26 mouse cellular contexts compared by ENCODE assay signal in genomic region chr17:12834826-12835225, GRCm38 (mm10). TPM values are rescaled to one million over a fixed set of nuclear protein-coding genes. Genes with fewer than 3 reads are reported as not detected.
DNase-seq lines count a peak whose midpoint lies in the region; ATAC-seq lines count a peak whose summit lies in the region.
"Had no signal": no experiment of that assay in that cellular context is flagged by ENCODE, and none has a peak within 500 bp of the region (broad histone marks: within the 10 kb centered on the region; RNA-seq: fewer than 3 reads in every experiment).

No protein-coding gene starts in this region.

- no peaks in the 10 kb centered on the region for H3K36me3 ChIP-seq in forebrain, embryonic 11.5 days (ENCODE audit: control insufficient read depth, insufficient read depth, low read length)
- no peaks in the 10 kb centered on the region for H3K36me3 ChIP-seq in forebrain, embryonic 14.5 days (ENCODE audit: control insufficient read depth, insufficient read depth, low read length)
- no peaks in the 10 kb centered on the region for H3K36me3 ChIP-seq in kidney, embryonic 16.5 days (ENCODE audit: insufficient read depth, low read length)
- no peaks in the 10 kb centered on the region for H3K36me3 ChIP-seq in embryonic facial prominence, embryonic 12.5 days
- 0 out of 2 replicates have a peak, but pooled peaks cover 9% of the 10 kb centered on the region for H3K36me3 ChIP-seq in limb, embryonic 12.5 days
- H3K36me3 ChIP-seq: forebrain, embryonic 15.5 days; intestine, embryonic 15.5 days had no signal

- no peaks in the 10 kb centered on the region for H3K27me3 ChIP-seq in forebrain, embryonic 11.5 days (ENCODE audit: control insufficient read depth, insufficient read depth, low read length)
- no peaks in the 10 kb centered on the region for H3K27me3 ChIP-seq in forebrain, embryonic 14.5 days (replicated peaks; ENCODE audit: control insufficient read depth, insufficient read depth, low read length)
- H3K27me3 ChIP-seq in kidney, embryonic 16.5 days (ENCODE audit: insufficient read depth, low read length) = no peaks in the 10 kb centered on the region
- no peaks in the 10 kb centered on the region for H3K27me3 ChIP-seq in embryonic facial prominence, embryonic 12.5 days
- no peaks in the 10 kb centered on the region for H3K27me3 ChIP-seq in limb, embryonic 12.5 days
- H3K27me3 ChIP-seq: forebrain, embryonic 15.5 days; intestine, embryonic 15.5 days had no signal

- H3K27ac ChIP-seq in forebrain, embryonic 11.5 days (ENCODE audit: low read depth, low read length) = no peak overlapping the region
- H3K27ac ChIP-seq in forebrain, embryonic 14.5 days (ENCODE audit: low read depth, low read length) = no peak overlapping the region
- peak overlapping the region; percentile 82 for H3K27ac ChIP-seq in kidney, embryonic 16.5 days (ENCODE audit: low read length)
- peak overlapping the region; percentile 19; the same call in 1 of the 2 replicates for H3K27ac ChIP-seq in embryonic facial prominence, embryonic 12.5 days
- peak overlapping the region; percentile 76 for H3K27ac ChIP-seq in limb, embryonic 12.5 days
- H3K27ac ChIP-seq: forebrain, embryonic 15.5 days; heart, adult 2 months; intestine, embryonic 15.5 days; layer of hippocampus, adult 2 months had no signal

- no peaks in the 10 kb centered on the region for H3K9me3 ChIP-seq in forebrain, embryonic 11.5 days (ENCODE audit: control insufficient read depth, low read length)
- H3K9me3 ChIP-seq in forebrain, embryonic 14.5 days (replicated peaks; ENCODE audit: control insufficient read depth, low read length) = no peaks in the 10 kb centered on the region
- H3K9me3 ChIP-seq in kidney, embryonic 16.5 days (ENCODE audit: low read length) = no peaks in the 10 kb centered on the region
- H3K9me3 ChIP-seq in embryonic facial prominence, embryonic 12.5 days = no peaks in the 10 kb centered on the region
- H3K9me3 ChIP-seq in limb, embryonic 12.5 days = peaks cover 11% of the 10 kb centered on the region; the same call in 1 of the 2 replicates
- H3K9me3 ChIP-seq: forebrain, embryonic 15.5 days; intestine, embryonic 15.5 days had no signal

- WGBS in forebrain, embryonic 11.5 days = 66% methylated on average over 3 of the region's 3 CpGs
- WGBS in forebrain, embryonic 14.5 days = 64% methylated on average over 3 of the region's 3 CpGs
- WGBS in kidney, embryonic 16.5 days = 52% methylated on average over 3 of the region's 3 CpGs
- 32% methylated on average over 3 of the region's 3 CpGs for WGBS in embryonic facial prominence, embryonic 12.5 days
- WGBS in limb, embryonic 12.5 days = 13% methylated on average over 3 of the region's 3 CpGs

- ATAC-seq in forebrain, embryonic 11.5 days (replicated peaks; ENCODE audit: low FRiP score) = no peak
- no peak for ATAC-seq in forebrain, embryonic 14.5 days
- ATAC-seq in kidney, embryonic 16.5 days (ENCODE audit: low FRiP score, low TSS enrichment) = no peak
- no peak for ATAC-seq in embryonic facial prominence, embryonic 12.5 days (ENCODE audit: insufficient number of reproducible peaks, insufficient read depth, low FRiP score, low TSS enrichment)
- peak; percentile 85 for ATAC-seq in limb, embryonic 12.5 days (ENCODE audit: insufficient number of reproducible peaks, insufficient read depth, low FRiP score, low TSS enrichment, low read depth)
- ATAC-seq: forebrain, embryonic 15.5 days; hindbrain, embryonic 16.5 days; intestine, embryonic 15.5 days; lung, postnatal 0 days had no signal

- no peak overlapping the region for H3K4me2 ChIP-seq in forebrain, embryonic 11.5 days (ENCODE audit: low read depth, low read length, severe bottlenecking)
- H3K4me2 ChIP-seq in forebrain, embryonic 14.5 days (ENCODE audit: low read length) = no peak overlapping the region
- H3K4me2 ChIP-seq in kidney, embryonic 16.5 days (replicated peaks; ENCODE audit: low read depth, low read length) = no peak overlapping the region
- H3K4me2 ChIP-seq in embryonic facial prominence, embryonic 12.5 days (replicated peaks) = no peak overlapping the region
- no peak overlapping the region for H3K4me2 ChIP-seq in limb, embryonic 12.5 days
- H3K4me2 ChIP-seq: forebrain, embryonic 15.5 days; intestine, embryonic 15.5 days; midbrain, embryonic 11.5 days had no signal

- H3K4me3 ChIP-seq in forebrain, embryonic 11.5 days (ENCODE audit: low read depth, low read length) = no peak overlapping the region
- no peak overlapping the region for H3K4me3 ChIP-seq in forebrain, embryonic 14.5 days (ENCODE audit: low read depth, low read length)
- H3K4me3 ChIP-seq in kidney, embryonic 16.5 days (ENCODE audit: low read length) = no peak overlapping the region
- H3K4me3 ChIP-seq in embryonic facial prominence, embryonic 12.5 days = no peak overlapping the region
- no peak overlapping the region for H3K4me3 ChIP-seq in limb, embryonic 12.5 days (replicated peaks)
- H3K4me3 ChIP-seq: erythroblast, embryonic 14.5 days; forebrain, embryonic 15.5 days; heart, adult 2 months; intestine, embryonic 15.5 days; layer of hippocampus, adult 2 months had no signal

- H3K4me1 ChIP-seq in forebrain, embryonic 11.5 days (replicated peaks; ENCODE audit: control insufficient read depth, insufficient read depth, low read length) = no peaks in the 10 kb centered on the region
- H3K4me1 ChIP-seq in forebrain, embryonic 14.5 days (ENCODE audit: control insufficient read depth, insufficient read depth, low read length) = no peaks in the 10 kb centered on the region
- no peaks in the 10 kb centered on the region for H3K4me1 ChIP-seq in kidney, embryonic 16.5 days (ENCODE audit: insufficient read depth, low read length)
- H3K4me1 ChIP-seq in embryonic facial prominence, embryonic 12.5 days = peaks cover 6% of the 10 kb centered on the region; the same call in 1 of the 2 replicates
- peaks cover 23% of the 10 kb centered on the region for H3K4me1 ChIP-seq in limb, embryonic 12.5 days (replicated peaks)
- H3K4me1 ChIP-seq: intestine, embryonic 15.5 days had no signal

- H3K9ac ChIP-seq in forebrain, embryonic 11.5 days (ENCODE audit: low read length) = no peak overlapping the region
- no peak overlapping the region for H3K9ac ChIP-seq in forebrain, embryonic 14.5 days (ENCODE audit: low read length)
- H3K9ac ChIP-seq in kidney, embryonic 16.5 days (replicated peaks; ENCODE audit: low read length) = no peak overlapping the region
- H3K9ac ChIP-seq in embryonic facial prominence, embryonic 12.5 days = no peak overlapping the region
- H3K9ac ChIP-seq in limb, embryonic 12.5 days (replicated peaks) = no peak overlapping the region
- H3K9ac ChIP-seq: forebrain, embryonic 15.5 days; intestine, embryonic 15.5 days had no signal

- DNase-seq in forebrain, embryonic 11.5 days (ENCODE audit: low spot score) = peak; percentile 38
- no peak for DNase-seq in forebrain, embryonic 14.5 days (ENCODE audit: low spot score)
- DNase-seq in kidney, adult 11 months = no peak
- DNase-seq in left cerebral cortex, adult 9 months (ENCODE audit: low spot score in 2 of 2) = no peak
- DNase-seq in gastrocnemius, adult 8-10 months (ENCODE audit: low spot score in 2 of 2) = no peak
- DNase-seq: adrenal gland, postnatal 25 days; cerebellum, postnatal 10 days; gastrocnemius, postnatal 25 days; heart, postnatal 36 days had no signal

RNA-seq across cellular contexts. Expression of gene Mas1, which starts 33.1 kb away (rescaled TPM):
- polyA plus RNA-seq in forebrain, embryonic 11.5 days (2014; fragmentation: Nextera tagmentation; extraction: Ambion mirVana) = 0.29 TPM in 1 of 2 replicates, not detected in the other
- 0.43 TPM in 1 of 2 replicates, not detected in the other for polyA plus RNA-seq in forebrain, embryonic 14.5 days (2014; fragmentation: Nextera tagmentation; extraction: Ambion mirVana)
- 0.61 and 0.89 TPM in 2 replicates for polyA plus RNA-seq in kidney, embryonic 16.5 days (2015; fragmentation: Nextera tagmentation; extraction: Ambion mirVana)
- 0.70 and 1.3 TPM in 2 replicates for polyA plus RNA-seq in embryonic facial prominence, embryonic 12.5 days (2016; fragmentation: Nextera tagmentation; extraction: Ambion mirVana)
- polyA plus RNA-seq in limb, embryonic 12.5 days (2016; fragmentation: Nextera tagmentation; extraction: Ambion mirVana) = 0.91 and 2.0 TPM in 2 replicates
- under 1 TPM; 0.22 to 0.35 (median 0.28) TPM for total RNA-seq in gastrocnemius, adult 8-10 months (2022)
- total RNA-seq: adrenal gland, postnatal 25 days; ES-E14; megakaryocyte progenitor cell, adult 5-6 weeks; midbrain, postnatal 0 days; neutrophil, adult 5-6 weeks had no signal
- polyA plus RNA-seq: erythroblast, embryonic 14.5 days; midbrain, embryonic 11.5 days had no signal

RNA-seq across cellular contexts. Expression of gene Mrgprh, which starts 41.0 kb away (rescaled TPM):
- polyA plus RNA-seq in forebrain, embryonic 11.5 days (2014; fragmentation: Nextera tagmentation; extraction: Ambion mirVana) = not detected in 2 replicates
- not detected in 2 replicates for polyA plus RNA-seq in forebrain, embryonic 14.5 days (2014; fragmentation: Nextera tagmentation; extraction: Ambion mirVana)
- polyA plus RNA-seq in kidney, embryonic 16.5 days (2015; fragmentation: Nextera tagmentation; extraction: Ambion mirVana) = not detected in 2 replicates
- 0.13 TPM in 1 of 2 replicates, not detected in the other for polyA plus RNA-seq in embryonic facial prominence, embryonic 12.5 days (2016; fragmentation: Nextera tagmentation; extraction: Ambion mirVana)
- 0.18 TPM in 1 of 2 replicates, not detected in the other for polyA plus RNA-seq in limb, embryonic 12.5 days (2016; fragmentation: Nextera tagmentation; extraction: Ambion mirVana)
- 1 to 10 TPM; 3.9 to 5.2 (median 4.9) TPM for total RNA-seq in gastrocnemius, adult 8-10 months (2022)
- total RNA-seq: adrenal gland, postnatal 25 days; ES-E14; megakaryocyte progenitor cell, adult 5-6 weeks; midbrain, postnatal 0 days; neutrophil, adult 5-6 weeks had no signal
- polyA plus RNA-seq: erythroblast, embryonic 14.5 days; forebrain, embryonic 15.5 days; hindbrain, embryonic 16.5 days; intestine, embryonic 15.5 days; liver, embryonic 16.5 days; lung, postnatal 0 days; midbrain, embryonic 11.5 days; midbrain, postnatal 0 days; thymus, postnatal 0 days had no signal

Comparison
In these comparisons a context has a peak if more than half of its experiments do, and no peak if none do; other contexts are left out.
1. H3K27ac ChIP-seq: peak in kidney, embryonic 16.5 days (single experiment), embryonic facial prominence, embryonic 12.5 days (single experiment) and limb, embryonic 12.5 days (single experiment); none in forebrain, embryonic 11.5 days (single experiment) and forebrain, embryonic 14.5 days (single experiment).